Mouse (Mus musculus): Measurements from ENCODE around the gene Efcab11.

DNA sequence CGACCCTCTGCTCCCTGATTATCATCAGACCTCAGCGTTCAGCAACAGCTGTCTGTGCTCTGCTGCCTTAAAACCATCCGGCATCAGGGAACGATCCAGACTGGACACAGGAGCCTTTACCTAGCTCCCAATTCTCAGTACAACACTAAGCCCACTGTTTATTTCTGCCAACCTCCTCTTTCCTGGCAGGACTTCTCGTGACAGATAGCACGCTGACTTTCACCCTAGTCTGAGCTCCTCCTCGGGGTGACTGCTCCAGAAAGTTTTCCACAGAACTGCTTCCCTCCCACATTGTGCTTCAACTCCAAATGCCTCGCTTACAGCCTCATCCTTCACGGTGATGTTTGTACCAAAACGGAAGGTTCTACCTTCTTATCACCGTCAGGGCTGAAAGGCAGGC lies 131.3 kb downstream of the Efcab11 start:
- TF ChIP-seq HCFC1 (IDR thresholded peaks at IDR 0.05; ENCODE audit: borderline replicate concordance, insufficient read depth, low read length) (no peak), CHD2 (IDR thresholded peaks at IDR 0.05; ENCODE audit: low read depth, low read length) (no peak)
